ENCODE assay signal across 18 mouse cellular contexts in genomic region chr3:75881582-75881981, GRCm38 (mm10).
DNase-seq lines count a peak whose midpoint lies in the region; ATAC-seq lines count a peak whose summit lies in the region.
"Had no signal": no experiment of that assay in that cellular context is flagged by ENCODE, and none has a peak within 500 bp of the region (broad histone marks: within the 10 kb centered on the region; RNA-seq: fewer than 3 reads in every experiment).

No protein-coding gene starts in this region.

- peaks cover 18% of the 10 kb centered on the region for H3K36me3 ChIP-seq in stomach, embryonic 16.5 days (ENCODE audit: control insufficient read depth, insufficient read depth, low read length)

- 44% methylated on average over 1 of the region's 1 CpGs for WGBS in large intestine, adult 2 months
- 89% methylated on average over 1 of the region's 1 CpGs for WGBS in stomach, embryonic 16.5 days

- H3K27ac ChIP-seq in stomach, embryonic 16.5 days (ENCODE audit: low read length): no peak overlapping the region
- H3K27ac ChIP-seq: embryonic facial prominence, embryonic 10.5 days; embryonic facial prominence, embryonic 12.5 days; forebrain, embryonic 13.5 days; forebrain, embryonic 15.5 days had no signal

- no peaks in the 10 kb centered on the region for H3K4me1 ChIP-seq in stomach, embryonic 16.5 days (ENCODE audit: control insufficient read depth, insufficient read depth, low read length)
- H3K4me1 ChIP-seq: embryonic facial prominence, embryonic 12.5 days; forebrain, embryonic 13.5 days; forebrain, embryonic 15.5 days had no signal

- peak; percentile 38 for DNase-seq in large intestine, adult 2 months (ENCODE audit: low read depth, low spot score)
- DNase-seq in left cerebral cortex, postnatal 25 days (ENCODE audit: low spot score in 2 of 2): no peak
- no peak for DNase-seq in lung, postnatal 14 days
- DNase-seq: adrenal gland, adult 8-10 months; adrenal gland, postnatal 14 days; adrenal gland, postnatal 36 days; cerebellum, adult 11-12 months; cerebellum, adult 2 months; cerebellum, adult 9-10 months; cerebellum, postnatal 10 days; cerebellum, postnatal 25 days had no signal

- H3K27me3 ChIP-seq in stomach, embryonic 16.5 days (ENCODE audit: control insufficient read depth, insufficient read depth, low read length): no peaks in the 10 kb centered on the region
- H3K27me3 ChIP-seq: embryonic facial prominence, embryonic 12.5 days; forebrain, embryonic 13.5 days; forebrain, embryonic 15.5 days had no signal

- intact Hi-C loops in left cerebral cortex, postnatal 25 days (cut with DNase I): no loop called here

- no peak overlapping the region for H3K9ac ChIP-seq in stomach, embryonic 16.5 days (ENCODE audit: low read length)
- H3K9ac ChIP-seq: embryonic facial prominence, embryonic 12.5 days; forebrain, embryonic 13.5 days; forebrain, embryonic 15.5 days had no signal

- ATAC-seq in megakaryocyte, adult 5-6 weeks (ENCODE audit: poor library complexity, severe bottlenecking): 0 out of 2 replicates have a peak, but pooled peaks have one; percentile 24
- ATAC-seq in stomach, embryonic 16.5 days (ENCODE audit: insufficient read depth, low FRiP score): 0 out of 2 replicates have a peak, but pooled peaks have one; percentile 53
- ATAC-seq in activated CD4-positive, CD25-positive, alpha-beta regulatory T cell, adult 4 months: no peak
- ATAC-seq: forebrain, embryonic 13.5 days; forebrain, embryonic 15.5 days had no signal

- H3K4me3 ChIP-seq in stomach, embryonic 16.5 days (replicated peaks; ENCODE audit: low read length): no peak overlapping the region
- H3K4me3 ChIP-seq: embryonic facial prominence, embryonic 10.5 days; embryonic facial prominence, embryonic 12.5 days; forebrain, embryonic 13.5 days; forebrain, embryonic 15.5 days had no signal

- peaks cover 7% of the 10 kb centered on the region; the same call in 1 of the 2 replicates for H3K9me3 ChIP-seq in stomach, embryonic 16.5 days (replicated peaks; ENCODE audit: control insufficient read depth, low read length)
- H3K9me3 ChIP-seq: embryonic facial prominence, embryonic 12.5 days; forebrain, embryonic 13.5 days; forebrain, embryonic 15.5 days had no signal

- H3K4me2 ChIP-seq in stomach, embryonic 16.5 days (ENCODE audit: low read depth, low read length): no peak overlapping the region
- H3K4me2 ChIP-seq: embryonic facial prominence, embryonic 12.5 days; forebrain, embryonic 13.5 days; forebrain, embryonic 15.5 days had no signal
